Mouse (Mus musculus) left cerebral cortex, adult 18-20 months (tissue): ENCODE measurements around the gene Mtif3. TPM values are rescaled to one million over a fixed set of nuclear protein-coding genes. Genes with fewer than 3 reads are reported as not detected.
"Not testable (repeated sequence)": the region's sequence is repeated elsewhere in the genome, so short reads cannot be mapped to it uniquely, and the experiment has no call there.

Source experiments
- DNase-seq, 2 experiments: peaks; one replicate each; pipeline ENCODE4 v3.0.0; 2021 to 2022; ENCODE audit warnings: low spot score in 2 of 2, mixed read lengths in 1 of 2
- total RNA-seq, 2 experiments: library from RNA; stranded (reverse); gene quantifications; 2 replicates each; pipeline ENCODE4 v1.2.3; 2021

The Mtif3 gene
- total RNA-seq, 2 experiments from 2014 or later = 20.9 to 25.4 TPM

- DNase-seq = not testable (repeated sequence)
Measured at GRCm38 (mm10) chr5:146917357-146917756, 46.2 kb downstream of the Mtif3 start.

DNA sequence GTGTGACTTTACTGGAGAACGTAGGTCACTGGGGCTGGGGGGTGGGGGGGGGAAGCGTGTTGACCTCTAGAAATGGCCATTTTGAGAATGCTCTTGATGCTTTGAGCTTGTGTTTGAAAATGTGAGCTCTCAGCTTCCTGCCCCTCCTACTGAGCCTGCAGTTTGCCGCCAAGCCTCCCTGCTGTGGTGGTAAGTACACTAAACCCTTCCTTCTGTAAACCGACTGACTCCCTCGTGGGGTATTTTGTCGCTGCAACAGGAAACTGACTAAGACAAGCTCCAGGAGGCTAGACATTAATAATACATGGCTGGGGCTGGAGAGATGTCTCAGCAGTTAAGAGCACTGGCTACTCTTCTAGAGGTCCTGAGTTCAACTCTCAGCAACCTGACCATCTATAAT lies 46.8 kb downstream of the Mtif3 start:
- no peak for DNase-seq

GRCm38 (mm10) chr5:146916273-146916672 lies 47.3 kb downstream of the Mtif3 start:
- no peak for DNase-seq

GRCm38 (mm10) chr5:146914088-146914766 lies 49.4 kb downstream of the Mtif3 start:
- peak; percentile 59 to 71 for DNase-seq

DNA sequence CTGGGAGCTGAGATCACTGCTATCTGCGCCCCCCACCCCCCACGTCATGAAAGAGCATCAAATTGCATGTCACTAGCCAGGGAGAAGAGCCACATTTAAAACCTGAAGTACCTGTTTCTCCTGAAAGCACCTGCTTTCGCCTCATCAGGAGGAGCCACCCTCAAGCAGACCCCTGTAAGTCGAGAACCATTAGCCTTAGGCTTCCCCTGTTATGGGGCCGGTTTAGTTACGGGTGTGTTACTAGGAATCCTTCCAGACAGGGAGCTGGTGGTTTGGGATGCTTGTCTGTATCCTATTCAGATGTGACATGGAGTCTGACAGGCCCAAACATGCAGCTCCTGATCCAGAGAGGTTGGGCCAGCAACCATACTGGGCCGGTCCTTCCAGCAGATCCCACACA lies 50.2 kb downstream of the Mtif3 start:
- no peak for DNase-seq

DNA sequence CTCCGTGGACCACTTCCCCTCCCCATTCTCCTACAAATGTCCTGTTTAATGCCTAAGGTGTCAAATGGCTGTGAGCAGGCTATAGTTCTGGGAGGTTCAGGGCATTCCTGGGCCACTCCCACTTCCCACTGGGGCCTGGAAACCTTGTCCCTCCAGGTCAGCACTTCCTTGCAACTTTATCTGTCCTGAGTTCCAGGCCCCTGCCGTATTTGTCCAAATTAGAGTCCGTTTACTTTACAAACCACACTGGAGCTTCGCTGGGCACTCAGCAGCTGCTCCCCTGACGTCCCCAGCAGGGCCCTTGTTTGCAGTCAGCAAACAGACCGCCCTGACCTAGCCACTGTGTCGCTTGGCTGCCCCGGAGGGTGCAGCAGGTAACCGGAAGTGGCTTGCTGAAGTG lies 51.4 kb downstream of the Mtif3 start:
- no peak for DNase-seq

DNA sequence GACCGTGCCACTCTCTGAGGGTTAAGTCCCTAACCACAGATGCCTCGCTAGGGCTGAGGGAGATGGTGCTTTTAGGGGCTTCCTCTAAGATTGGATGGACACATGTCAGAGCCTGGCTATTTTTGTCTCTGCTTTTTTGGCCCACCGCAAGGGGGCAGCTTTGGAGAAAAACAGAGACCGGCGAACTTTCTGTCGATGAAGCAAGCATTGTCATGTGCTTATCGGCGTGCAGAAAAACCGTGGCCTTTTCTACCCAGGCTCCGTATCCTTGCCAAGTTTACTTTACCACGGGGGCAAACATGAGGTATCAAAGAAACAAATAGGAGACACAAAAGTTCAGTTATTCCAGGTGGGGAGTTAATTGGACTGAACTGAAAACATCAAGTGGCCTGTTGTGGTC lies 55.0 kb downstream of the Mtif3 start:
- DNase-seq = no peak

DNA sequence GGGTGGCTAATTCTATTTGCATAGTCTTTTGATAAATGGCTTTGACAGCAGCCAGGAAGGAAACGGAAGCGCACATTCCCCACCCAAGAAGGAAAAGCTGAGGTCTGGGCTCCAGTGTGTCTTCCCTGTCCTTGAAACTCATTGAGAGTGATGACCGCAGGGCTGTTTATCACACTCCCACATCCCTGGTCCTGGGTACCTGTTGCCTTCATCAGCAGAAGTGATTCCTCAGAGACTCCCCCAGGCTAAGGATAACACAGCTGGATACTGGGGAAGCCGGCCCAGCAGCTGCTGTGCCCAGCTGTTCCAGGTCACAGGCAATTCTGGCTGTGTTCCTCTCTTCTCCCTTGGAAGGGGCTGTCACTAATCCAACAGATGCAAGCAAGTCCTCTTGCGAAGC lies 56.1 kb downstream of the Mtif3 start:
- DNase-seq = no peak

- peak; percentile 64 to 80 for DNase-seq
Measured at GRCm38 (mm10) chr5:146905486-146906172, 58.0 kb downstream of the Mtif3 start.

DNA sequence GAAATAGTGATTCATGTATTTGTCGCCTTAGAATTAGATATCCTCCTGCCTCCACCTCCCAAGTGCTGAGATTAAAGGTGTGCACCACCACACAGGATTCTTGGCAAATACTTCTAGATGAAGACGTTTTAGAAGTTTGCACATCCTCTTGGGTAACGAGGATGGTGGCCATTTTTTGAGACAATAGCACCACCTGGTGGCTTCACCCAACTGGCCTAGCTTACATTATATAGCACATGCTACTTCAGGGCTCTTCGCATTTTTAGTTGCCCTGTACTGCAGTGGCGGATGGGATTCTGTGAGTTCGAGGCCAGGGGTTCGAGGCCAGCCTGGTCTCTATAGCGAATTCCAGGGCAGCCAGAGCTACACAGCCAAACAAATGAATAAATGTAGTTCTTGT lies 59.2 kb downstream of the Mtif3 start:
- DNase-seq = peak; percentile 79 to 88

Other genes with a start within 250 kb of the Mtif3 start
- 10 to 100 TPM; 56.6 to 61.1 TPM for gene Usp12, start 168.8 kb downstream of the Mtif3 start, total RNA-seq
- gene Rpl21, start 130.9 kb downstream of the Mtif3 start, total RNA-seq = 100 to 1,000 TPM; 178 to 190 TPM
- 10 to 100 TPM; 10.8 to 11.6 TPM for gene Rasl11a, start 118.7 kb downstream of the Mtif3 start, total RNA-seq
- gene Gtf3a, start 15.1 kb downstream of the Mtif3 start, total RNA-seq = 10 to 100 TPM; 24.4 to 25.7 TPM
- gene Lnx2, start 112.8 kb upstream of the Mtif3 start, total RNA-seq = 1 to 10 TPM; 4.9 to 5.0 TPM
- gene Polr1d, start 113.2 kb upstream of the Mtif3 start, total RNA-seq = 10 to 100 TPM; 69.7 to 73.5 TPM
- gene Gsx1, start 224.9 kb upstream of the Mtif3 start, total RNA-seq = under 1 TPM; 0.28 to 0.45 TPM